Mouse (Mus musculus): Measurements from ENCODE around the gene Ebpl. TPM values are rescaled to one million over a fixed set of nuclear protein-coding genes. Genes with fewer than 3 reads are reported as not detected.

Gene Ebpl
- total RNA-seq, 2 experiments from 2014 or later, result 2.3 to 4.0 TPM

Other genes starting within 250 kb of the Ebpl start
- 1 to 10 TPM; 7.0 to 8.8 TPM for gene Sacs, start 222.0 kb downstream of the Ebpl start, total RNA-seq (2021)
- gene Sgcg, start 101.9 kb downstream of the Ebpl start, total RNA-seq (2021), result 1 to 10 TPM in 1 of 2 experiments, under 1 TPM in 1; 0.73 to 1.9 TPM
- gene Arl11, start 50.7 kb downstream of the Ebpl start, total RNA-seq (2021), result 1 to 10 TPM in 1 of 2 experiments, under 1 TPM in 1; 0.49 to 2.1 TPM
- 10 to 100 TPM; 32.4 to 36.8 TPM for gene Kpna3, start 79.4 kb upstream of the Ebpl start, total RNA-seq (2021)
- 10 to 100 TPM; 18.7 to 23.8 TPM for gene Spryd7, start 196.4 kb upstream of the Ebpl start, total RNA-seq (2021)
- 1 to 10 TPM; 5.3 to 7.0 TPM for gene Trim13, start 237.8 kb upstream of the Ebpl start, total RNA-seq (2021)
- gene Kcnrg, start 247.0 kb upstream of the Ebpl start, total RNA-seq (2021), result under 1 TPM; 0.17 to 0.20 TPM